Mouse (Mus musculus): ENCODE measurements around the gene S100a16.

DNA sequence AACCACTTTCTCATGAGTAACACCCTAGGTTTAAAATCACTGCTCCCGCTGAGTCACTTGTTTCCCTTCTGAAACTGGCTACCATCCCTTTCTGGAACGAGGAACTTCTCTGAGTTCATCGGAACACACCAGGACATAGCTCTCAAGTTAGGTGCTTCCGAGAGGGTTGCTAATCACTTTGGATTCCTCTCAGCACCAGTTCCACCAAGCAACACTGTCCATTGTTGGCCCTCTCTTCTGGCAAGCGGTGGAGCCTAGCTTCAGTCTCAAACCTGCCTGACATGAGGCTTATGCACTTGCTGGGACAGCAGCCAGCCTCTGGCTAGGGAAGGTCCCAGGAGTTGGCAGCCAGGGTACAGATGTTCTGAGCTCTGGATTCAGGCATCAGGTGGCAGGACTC is 37.6 kb downstream of the S100a16 start:
- TF ChIP-seq POLR2A (IDR thresholded peaks at IDR 0.05; ENCODE audit: low read depth, low read length) (no peak), CTCF (conservative IDR thresholded peaks at IDR 0.05; ENCODE audit: insufficient read depth, insufficient read length, low read depth, low read length) (no peak)

Measured in kidney, adult 2 months (tissue).